Mouse (Mus musculus) hindbrain, embryonic 16.5 days (tissue): ENCODE results near the gene Hmgcl. TPM values are rescaled to one million over a fixed set of nuclear protein-coding genes. Genes with fewer than 3 reads are reported as not detected.

Experiments
- ATAC-seq: fragments of 200-750 bp; cut with Nextera tagmentation; 2 replicates; pipeline ENCODE4 v1.8.0; 2017; ENCODE audit warnings: moderate TSS enrichment, moderate library complexity
- H3K27ac ChIP-seq: fragments of 300-500 bp; sonication (generic); 2 replicates; pipeline ENCODE4 v1.5.1; 2014; ENCODE audit warnings: low read depth, mild to moderate bottlenecking, control low read depth, low read length, moderate library complexity
- H3K27me3 ChIP-seq: fragments of 300-500 bp; sonication (generic); replicated peaks from 2 replicates; pipeline ENCODE4 v1.6.1; 2014; ENCODE audit warnings: low read length; ENCODE audit not compliant: control insufficient read depth, insufficient read depth
- H3K36me3 ChIP-seq: fragments of 300-500 bp; sonication (generic); 2 replicates; pipeline ENCODE4 v1.6.1; 2014; ENCODE audit warnings: mild to moderate bottlenecking, low read length, moderate library complexity, mixed read lengths; ENCODE audit not compliant: control insufficient read depth, insufficient read depth
- H3K4me1 ChIP-seq: fragments of 300-500 bp; sonication (generic); 2 replicates; pipeline ENCODE4 v1.6.1; 2014; ENCODE audit warnings: low read depth, low read length; ENCODE audit not compliant: control insufficient read depth, insufficient read depth
- H3K4me2 ChIP-seq: fragments of 300-500 bp; sonication (generic); 2 replicates; pipeline ENCODE4 v1.6.1; 2014; ENCODE audit warnings: mild to moderate bottlenecking, low read length, control low read depth, moderate library complexity
- H3K4me3 ChIP-seq: fragments of 300-500 bp; sonication (generic); 2 replicates; pipeline ENCODE4 v1.5.1; 2014; ENCODE audit warnings: mild to moderate bottlenecking, low read length, control low read depth, moderate library complexity
- H3K9ac ChIP-seq: fragments of 300-500 bp; sonication (generic); 2 replicates; pipeline ENCODE4 v1.6.1; 2014; ENCODE audit warnings: low read depth, mild to moderate bottlenecking, control low read depth, low read length, moderate library complexity
- H3K9me3 ChIP-seq: fragments of 300-500 bp; sonication (generic); 2 replicates; pipeline ENCODE4 v1.6.1; 2014; ENCODE audit warnings: mild to moderate bottlenecking, low read length, moderate library complexity; ENCODE audit not compliant: control insufficient read depth
- whole genome bisulfite sequencing: fragments of 180-500 bp; shearing (Covaris S2); extraction: QIAGEN DNeasy Blood & Tissue Kit; methylation state at CpG from one replicate; pipeline ENCODE4 v1.1.7; 2014; 5-methylcytosine and 5-hydroxymethylcytosine counted together
- polyA plus RNA-seq: library from polyadenylated mRNA; unstranded; fragments of >200 nt; fragmentation: Nextera tagmentation; extraction: Ambion mirVana; gene quantifications from 2 replicates; pipeline ENCODE4 v1.2.1, GENCODE M21; 2015

The Hmgcl gene
- polyA plus RNA-seq, 1 experiment from 2014 or later: 66.8 TPM

- Histone ChIP-seq H3K9me3 (no peaks in the 10 kb centered on the region), H3K4me3 (peak overlapping the region; percentile 95), H3K9ac (no peak overlapping the region), H3K27me3 (no peaks in the 10 kb centered on the region), H3K4me1 (peaks cover 12% of the 10 kb centered on the region), H3K36me3 (peaks cover 15% of the 10 kb centered on the region), H3K4me2 (peak overlapping the region; percentile 94), H3K27ac (no peak overlapping the region)
- 94% methylated on average over 7 of the region's 7 CpGs for WGBS
- no peak for ATAC-seq
These were observed 39.5 kb downstream of the Hmgcl start for GRCm38 (mm10) chr4:135985769-135986168.

GRCm38 (mm10) chr4:135986301-135986942, 40.2 kb downstream of the Hmgcl start:
- Histone ChIP-seq H3K4me3 (peak overlapping the region; percentile 95), H3K27me3 (no peaks in the 10 kb centered on the region), H3K4me1 (peaks cover 12% of the 10 kb centered on the region), H3K4me2 (peak overlapping the region; percentile 94), H3K9me3 (no peaks in the 10 kb centered on the region), H3K36me3 (peaks cover 13% of the 10 kb centered on the region), H3K9ac (peak overlapping the region; percentile 97), H3K27ac (peak overlapping the region; percentile 62)
- ATAC-seq: 0 out of 2 replicates have a peak, but pooled peaks have one; percentile 12
- WGBS: 4% methylated on average over 23 of the region's 23 CpGs

GRCm38 (mm10) chr4:135986943-135987710, 40.9 kb downstream of the Hmgcl start, which contains the start of gene Pithd1:
Gene Pithd1 (minus strand): TSS chr4:135987264.
- ATAC-seq: peak; percentile 93
- peaks cover 12% of the 10 kb centered on the region for H3K4me1 ChIP-seq
- H3K9me3 ChIP-seq: no peaks in the 10 kb centered on the region
- H3K4me3 ChIP-seq: peak within 1 kb of the TSS; percentile 95
- peak within 1 kb of the TSS; percentile 94 for H3K4me2 ChIP-seq
- H3K9ac ChIP-seq: peak within 1 kb of the TSS; percentile 97
- WGBS: under 1% methylated on average over 79 of the region's 81 CpGs
- H3K36me3 ChIP-seq: peaks cover 13% of the 10 kb centered on the region
- peak within 1 kb of the TSS; percentile 92 for H3K27ac ChIP-seq
- no peaks in the 10 kb centered on the region for H3K27me3 ChIP-seq

- Histone ChIP-seq H3K4me3 (peak overlapping the region; percentile 95), H3K9ac (peak overlapping the region; percentile 97)
These were observed 41.5 kb downstream of the Hmgcl start for GRCm38 (mm10) chr4:135987714-135988113.

GRCm38 (mm10) chr4:135993941-135994340, 47.7 kb downstream of the Hmgcl start:
- no peak overlapping the region for H3K4me3 ChIP-seq
- H3K4me2 ChIP-seq: no peak overlapping the region
- H3K4me1 ChIP-seq: no peaks in the 10 kb centered on the region
- no peak overlapping the region for H3K27ac ChIP-seq
- H3K9me3 ChIP-seq: peaks cover 3% of the 10 kb centered on the region
- no peaks in the 10 kb centered on the region for H3K36me3 ChIP-seq
- WGBS: 96% methylated on average over 6 of the region's 6 CpGs
- H3K9ac ChIP-seq: no peak overlapping the region
- no peaks in the 10 kb centered on the region for H3K27me3 ChIP-seq
- no peak for ATAC-seq

More at GRCm38 (mm10) chr4:135987714-135988113, 41.5 kb downstream of the Hmgcl start:
- Histone ChIP-seq H3K4me2 (peak overlapping the region; percentile 94), H3K4me1 (peaks cover 12% of the 10 kb centered on the region), H3K27ac (peak overlapping the region; percentile 92), H3K36me3 (peaks cover 13% of the 10 kb centered on the region), H3K27me3 (no peaks in the 10 kb centered on the region), H3K9me3 (no peaks in the 10 kb centered on the region)
- ATAC-seq: no peak
- 62% methylated on average over 9 of the region's 9 CpGs for WGBS

GRCm38 (mm10) chr4:135995118-135995517, 48.9 kb downstream of the Hmgcl start:
- no peak for ATAC-seq
- H3K4me1 ChIP-seq: no peaks in the 10 kb centered on the region
- no peaks in the 10 kb centered on the region for H3K27me3 ChIP-seq
- H3K4me3 ChIP-seq: no peak overlapping the region
- H3K9ac ChIP-seq: no peak overlapping the region
- no peak overlapping the region for H3K4me2 ChIP-seq
- WGBS: 89% methylated on average over 4 of the region's 4 CpGs
- H3K27ac ChIP-seq: no peak overlapping the region
- peaks cover 3% of the 10 kb centered on the region for H3K9me3 ChIP-seq
- no peaks in the 10 kb centered on the region for H3K36me3 ChIP-seq

- 90% methylated on average over 5 of the region's 5 CpGs for WGBS
- H3K27me3 ChIP-seq: no peaks in the 10 kb centered on the region
- H3K4me3 ChIP-seq: no peak overlapping the region
- no peak overlapping the region for H3K9ac ChIP-seq
- no peak overlapping the region for H3K27ac ChIP-seq
- no peak for ATAC-seq
- H3K4me1 ChIP-seq: no peaks in the 10 kb centered on the region
- H3K36me3 ChIP-seq: peaks cover 54% of the 10 kb centered on the region
- no peaks in the 10 kb centered on the region for H3K9me3 ChIP-seq
- no peak overlapping the region for H3K4me2 ChIP-seq
These were observed 57.9 kb downstream of the Hmgcl start for GRCm38 (mm10) chr4:136004107-136004675.

GRCm38 (mm10) chr4:136004921-136005320, 58.7 kb downstream of the Hmgcl start:
- H3K27me3 ChIP-seq: no peaks in the 10 kb centered on the region
- 85% methylated on average over 2 of the region's 2 CpGs for WGBS
- H3K4me2 ChIP-seq: no peak overlapping the region
- H3K9ac ChIP-seq: no peak overlapping the region
- no peaks in the 10 kb centered on the region for H3K9me3 ChIP-seq
- no peak for ATAC-seq
- no peak overlapping the region for H3K27ac ChIP-seq
- no peak overlapping the region for H3K4me3 ChIP-seq
- H3K4me1 ChIP-seq: no peaks in the 10 kb centered on the region
- H3K36me3 ChIP-seq: peaks cover 57% of the 10 kb centered on the region

GRCm38 (mm10) chr4:136006821-136007220, 60.6 kb downstream of the Hmgcl start:
- H3K4me1 ChIP-seq: no peaks in the 10 kb centered on the region
- no peak for ATAC-seq
- no peak overlapping the region for H3K9ac ChIP-seq
- no peaks in the 10 kb centered on the region for H3K9me3 ChIP-seq
- WGBS: 99% methylated on average over 3 of the region's 3 CpGs
- no peak overlapping the region for H3K4me2 ChIP-seq
- no peak overlapping the region for H3K27ac ChIP-seq
- peaks cover 61% of the 10 kb centered on the region for H3K36me3 ChIP-seq
- H3K27me3 ChIP-seq: no peaks in the 10 kb centered on the region
- H3K4me3 ChIP-seq: no peak overlapping the region
